Mouse (Mus musculus): ENCODE data around the gene Klrb1a.
"Not testable (repeated sequence)": the region's sequence is repeated elsewhere in the genome, so short reads cannot be mapped to it uniquely, and the experiment has no call there.

- not testable (repeated sequence) for TF ChIP-seq POLR2A (IDR thresholded peaks at IDR 0.05; ENCODE audit: insufficient read length, low read depth); MAX (IDR thresholded peaks at IDR 0.05; ENCODE audit: low read depth); TCF12 (IDR thresholded peaks at IDR 0.05; ENCODE audit: insufficient read depth, poor library complexity, severe bottlenecking)
Measured at GRCm38 (mm10) chr6:128630912-128631905, 7.9 kb upstream of the Klrb1a start.

Data from myocyte (in vitro differentiated cells).